Mouse (Mus musculus) R1 (cell line): ENCODE results near the gene Prss41.
A peak's percentile ranks its signal among the peaks of the same experiment; 100 is the strongest.

Source experiments
- DNase-seq: peaks from one replicate; pipeline ENCODE4 v3.0.0-alpha.2; 2018; ENCODE audit warnings: low read depth, low spot score

The Prss41 gene

GRCm38 (mm10) chr17:23828271-23829001 lies 15.5 kb downstream of the Prss41 start:
- DNase-seq: peak; percentile 86

GRCm38 (mm10) chr17:23825591-23825990 lies 18.4 kb downstream of the Prss41 start:
- no peak for DNase-seq

DNA sequence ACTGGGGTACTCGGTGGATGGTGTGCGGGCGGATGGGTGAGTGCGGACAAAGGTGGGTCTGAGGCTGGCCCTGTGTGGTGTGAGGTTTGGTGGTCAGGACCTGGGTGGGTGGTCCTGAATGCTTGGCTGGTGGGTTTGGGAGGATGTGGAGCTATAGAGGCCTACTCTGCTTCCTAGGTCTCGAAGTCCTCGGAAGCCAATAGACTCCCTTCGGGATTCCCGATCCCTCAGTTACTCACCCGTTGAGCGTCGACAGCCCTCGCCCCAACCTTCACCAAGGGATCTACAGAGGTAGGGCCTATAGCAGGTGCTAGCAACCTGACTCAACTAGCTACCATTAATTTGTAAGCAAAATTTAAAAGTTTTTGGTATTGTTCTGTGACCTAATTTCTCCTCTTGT lies 20.4 kb downstream of the Prss41 start:
- no peak for DNase-seq

GRCm38 (mm10) chr17:23823018-23823417 lies 21.0 kb downstream of the Prss41 start:
- no peak for DNase-seq

DNA sequence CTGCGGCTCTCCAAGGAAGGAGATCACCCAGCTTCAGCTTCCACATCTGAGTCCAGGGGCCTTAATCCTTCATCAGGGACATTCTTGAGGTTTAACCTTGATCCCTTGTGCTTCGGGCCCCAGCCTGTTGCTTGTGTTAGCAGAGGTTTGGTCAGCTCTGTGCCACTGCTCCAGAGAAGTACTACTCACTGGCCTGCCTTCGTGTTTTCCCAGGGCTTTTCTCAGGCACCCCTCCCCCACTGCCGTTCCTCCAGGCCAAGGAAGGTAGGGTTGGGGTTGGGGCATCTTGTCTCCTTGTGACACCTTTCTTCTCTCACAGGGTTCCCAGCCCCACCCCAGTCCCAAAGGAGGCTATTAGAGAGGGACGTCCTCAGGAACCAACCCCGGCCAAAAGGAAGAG lies 21.9 kb downstream of the Prss41 start:
- peak; percentile 52 for DNase-seq

DNA sequence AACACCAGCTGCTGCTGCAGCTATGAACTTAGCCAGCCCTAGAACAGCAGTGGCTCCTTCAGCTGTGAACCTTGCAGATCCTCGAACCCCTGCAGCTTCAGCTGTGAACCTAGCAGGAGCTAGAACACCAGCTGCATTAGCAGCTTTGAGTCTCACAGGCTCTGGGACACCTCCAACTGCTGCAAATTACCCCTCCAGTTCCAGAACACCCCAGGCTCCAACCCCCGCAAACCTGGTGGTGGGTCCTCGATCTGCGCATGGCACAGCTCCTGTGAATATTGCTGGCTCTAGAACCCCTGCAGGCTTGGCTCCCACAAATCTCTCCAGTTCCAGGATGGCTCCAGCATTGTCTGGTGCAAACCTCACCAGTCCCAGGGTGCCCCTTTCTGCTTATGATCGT lies 23.2 kb downstream of the Prss41 start:
- no peak for DNase-seq

GRCm38 (mm10) chr17:23819235-23819634 lies 24.7 kb downstream of the Prss41 start:
- DNase-seq: no peak

DNA sequence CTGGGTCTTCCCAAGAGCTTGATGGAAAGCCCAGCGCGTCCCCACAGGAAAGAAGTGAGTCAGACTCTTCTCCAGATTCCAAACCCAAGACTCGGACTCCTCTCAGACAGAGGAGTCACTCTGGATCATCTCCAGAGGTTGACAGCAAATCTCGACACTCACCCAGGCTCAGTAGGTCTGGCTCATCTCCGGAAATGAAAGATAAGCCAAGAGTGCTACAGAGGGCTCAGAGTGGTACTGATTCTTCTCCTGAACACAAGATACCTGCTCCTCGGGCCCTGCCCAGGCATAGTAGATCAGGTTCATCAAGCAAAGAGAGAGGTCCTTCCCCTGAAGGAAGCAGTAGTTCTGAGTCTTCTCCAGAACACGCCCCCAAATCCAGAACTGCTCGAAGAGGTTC lies 25.4 kb downstream of the Prss41 start:
- no peak for DNase-seq

- no peak for DNase-seq
Observed at GRCm38 (mm10) chr17:23815641-23816040, 28.3 kb downstream of the Prss41 start.

- DNase-seq: no peak
Observed at GRCm38 (mm10) chr17:23807918-23808317, 36.1 kb downstream of the Prss41 start.

DNA sequence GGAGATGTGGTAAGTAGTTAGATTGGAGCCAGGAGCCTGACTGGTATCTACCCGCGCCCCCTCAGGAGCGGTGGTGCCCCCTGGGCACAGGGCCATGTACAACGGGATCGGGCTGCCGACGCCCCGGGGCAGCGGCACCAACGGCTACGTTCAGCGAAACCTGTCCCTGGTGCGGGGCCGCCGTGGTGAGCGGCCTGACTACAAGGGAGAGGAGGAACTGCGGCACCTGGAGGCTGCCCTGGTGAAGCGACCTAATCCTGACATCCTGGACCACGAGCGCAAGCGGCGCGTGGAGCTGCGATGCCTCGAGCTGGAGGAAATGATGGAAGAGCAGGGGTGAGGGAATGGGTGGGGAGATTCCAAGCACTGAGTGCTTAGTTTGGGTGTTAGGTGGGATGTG lies 37.1 kb downstream of the Prss41 start:
- DNase-seq: peak; percentile 73

- no peak for DNase-seq
Observed at GRCm38 (mm10) chr17:23804426-23805085, 39.4 kb downstream of the Prss41 start.

- DNase-seq: peak; percentile 91
Observed at GRCm38 (mm10) chr17:23803366-23804041, 40.5 kb downstream of the Prss41 start.

DNA sequence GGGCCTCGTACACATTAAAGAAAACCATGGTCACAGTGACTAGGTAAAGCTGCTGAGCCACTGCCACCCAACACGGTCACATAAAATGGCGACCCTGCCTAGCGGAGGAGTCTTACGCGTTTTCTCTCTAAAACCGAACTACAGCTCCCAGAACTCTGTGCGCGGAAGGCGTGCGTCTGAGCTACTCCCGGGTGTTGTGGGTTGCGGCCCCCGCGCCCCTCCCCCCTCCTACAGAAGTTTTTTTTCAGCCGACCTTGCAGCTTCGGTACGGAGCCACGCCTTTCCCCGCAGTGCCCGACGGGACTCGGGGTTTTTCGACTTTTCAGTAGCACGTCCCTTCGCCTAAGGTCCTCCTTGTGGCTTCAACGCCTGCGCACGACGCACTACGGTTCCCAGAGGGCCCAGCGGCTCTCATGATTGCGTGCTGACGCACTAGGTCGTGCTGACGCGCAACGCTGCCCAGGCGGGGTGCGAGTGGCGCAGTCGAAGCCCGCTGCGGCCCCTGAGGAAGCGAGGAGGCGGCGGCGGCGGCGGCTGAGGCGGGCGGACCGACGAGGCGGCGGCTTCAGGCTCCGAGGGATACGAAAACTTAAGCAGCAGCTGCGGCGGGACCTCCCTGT lies 41.1 kb downstream of the Prss41 start:
- DNase-seq: peak; percentile 100

DNA sequence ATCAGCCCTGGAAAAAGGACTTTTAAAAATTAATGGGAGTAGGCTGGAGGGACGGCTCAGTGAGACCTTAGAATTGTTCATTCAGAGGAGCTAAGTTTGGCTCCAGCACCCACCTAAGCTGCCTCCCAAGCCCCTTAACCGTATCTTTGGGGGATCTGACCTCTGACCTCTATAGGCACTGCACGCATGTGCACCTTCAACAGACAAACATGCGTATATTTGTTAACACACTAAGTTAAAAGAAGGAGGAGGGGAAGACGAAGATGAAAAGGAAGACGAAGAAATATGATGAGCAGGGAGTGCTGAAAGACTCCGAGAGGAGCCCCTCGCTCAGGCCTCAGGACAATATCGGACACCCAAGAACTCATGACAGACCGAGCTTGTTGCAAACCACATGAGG lies 42.3 kb downstream of the Prss41 start:
- no peak for DNase-seq

DNA sequence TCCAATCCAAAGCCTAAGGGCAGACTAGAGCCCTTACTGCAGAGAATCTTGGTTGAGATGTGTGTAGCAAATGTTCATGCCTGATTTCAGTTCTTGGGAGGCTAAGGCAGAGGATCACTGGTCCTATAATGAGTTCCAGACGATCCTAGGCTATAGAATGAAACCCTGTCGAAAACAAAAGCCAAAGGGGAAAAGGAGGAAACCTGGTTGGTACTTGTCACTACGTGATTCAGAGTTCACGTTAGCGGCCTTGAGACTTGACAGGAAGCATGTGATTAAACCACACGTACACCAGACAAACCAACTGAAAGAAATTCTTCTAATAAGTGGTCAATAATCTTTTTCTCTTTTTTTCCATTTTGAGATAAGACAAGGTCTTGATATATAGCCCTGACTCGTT lies 46.7 kb downstream of the Prss41 start:
- DNase-seq: no peak

DNA sequence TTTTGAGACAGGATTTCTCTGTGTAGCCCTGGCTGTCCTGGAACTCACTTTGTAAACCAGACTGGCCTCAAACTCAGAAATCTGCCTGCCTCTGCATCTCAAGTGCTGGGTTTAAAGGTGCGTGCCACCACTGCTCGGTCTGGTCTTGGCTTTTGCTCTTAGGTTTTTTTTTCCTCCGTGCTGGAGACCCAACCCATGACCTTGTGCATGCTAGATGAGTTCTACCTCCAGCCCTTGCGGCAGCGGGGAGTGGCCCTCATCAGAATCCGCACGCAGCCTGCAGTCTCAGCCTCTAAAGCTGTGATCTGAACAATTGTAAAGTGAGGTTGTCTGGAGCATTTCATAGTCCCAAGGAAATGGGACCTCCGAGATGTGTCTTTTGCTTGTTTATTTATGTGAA lies 48.6 kb downstream of the Prss41 start:
- DNase-seq: peak; percentile 52

DNA sequence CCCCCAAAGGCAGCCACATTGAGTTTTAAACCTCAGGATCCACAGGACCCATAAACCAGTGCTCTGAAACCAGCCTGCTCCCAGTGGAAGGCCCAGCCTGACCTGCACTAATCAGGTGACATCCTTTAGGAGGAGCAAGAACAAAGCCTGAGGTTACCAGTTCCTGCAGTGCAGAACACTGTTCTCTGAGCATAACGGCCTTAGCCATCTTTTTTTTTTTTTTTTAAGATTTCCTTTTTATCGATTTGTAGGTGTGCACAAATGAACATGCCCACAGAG lies 53.0 kb downstream of the Prss41 start:
- DNase-seq: no peak

DNA sequence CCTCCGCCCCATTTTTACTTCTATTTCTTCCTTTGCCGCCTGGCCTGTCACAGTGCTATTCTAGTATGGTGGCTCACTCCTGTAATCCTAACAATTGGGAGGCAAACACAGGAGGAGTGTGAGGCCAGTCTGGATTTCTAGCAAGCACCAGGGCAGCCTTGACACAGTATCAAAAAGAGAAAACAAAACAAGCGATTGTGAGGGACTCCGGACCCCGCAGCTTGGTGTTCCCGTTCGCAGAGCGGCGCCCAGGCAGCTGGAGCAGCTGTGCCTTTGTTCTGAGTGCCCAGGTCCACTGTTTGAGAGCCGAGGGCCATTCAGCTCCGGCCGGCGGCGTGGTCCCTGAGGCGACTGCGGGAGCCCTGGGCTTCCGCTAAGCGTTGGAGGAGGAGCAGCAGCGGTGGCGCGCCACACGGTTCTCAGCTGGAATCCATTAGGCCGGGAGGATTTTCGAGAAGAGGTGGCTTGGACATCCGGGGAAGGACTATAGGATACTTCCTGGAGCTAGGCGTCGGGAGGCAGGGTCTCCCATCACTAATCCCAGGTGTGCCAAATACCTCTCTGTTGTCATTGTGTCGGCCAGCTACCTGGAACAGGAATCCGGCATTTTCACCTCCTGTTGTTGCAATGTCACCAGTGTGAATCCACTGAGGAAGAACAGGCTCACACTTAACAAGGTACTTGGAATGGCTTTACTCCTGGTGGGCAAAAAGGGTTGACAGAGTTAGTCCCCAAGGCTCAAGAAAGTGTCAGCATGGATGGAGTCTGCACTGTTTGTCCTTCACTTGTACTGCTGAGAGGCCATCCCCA lies 53.5 kb downstream of the Prss41 start, which contains the start of gene Srrm2:
Srrm2 (plus strand) TSS at position 264 of the 810 bp plus-strand sequence.
- DNase-seq: peak; percentile 17

GRCm38 (mm10) chr17:23789749-23790268 lies 54.2 kb downstream of the Prss41 start:
- peak; percentile 84 for DNase-seq

- DNase-seq: no peak
Observed at GRCm38 (mm10) chr17:23788973-23789372, 55.0 kb downstream of the Prss41 start.
